Mouse (Mus musculus): ENCODE data around the gene Nxnl2. TPM values are rescaled to one million over a fixed set of nuclear protein-coding genes. Genes with fewer than 3 reads are reported as not detected.

Gene Nxnl2
- polyA plus RNA-seq, 1 experiment from 2014 or later: 2.3 TPM

GRCm38 (mm10) chr13:51131179-51131578, 39.6 kb upstream of the Nxnl2 start:
- 84% methylated on average over 10 of the region's 10 CpGs for WGBS

GRCm38 (mm10) chr13:51136315-51136714, 34.5 kb upstream of the Nxnl2 start:
- ATAC-seq (replicated peaks; ENCODE audit: low FRiP score, low read depth): no peak
- no peak overlapping the region for H3K4me3 ChIP-seq (replicated peaks; ENCODE audit: low read depth, low read length)
- no peaks in the 10 kb centered on the region for H3K9me3 ChIP-seq (replicated peaks; ENCODE audit: low read length)
- TF ChIP-seq CTCF (IDR thresholded peaks at IDR 0.05; ENCODE audit: low read depth): no peak
- 0 out of 2 replicates have a peak overlapping the region, but pooled peaks have one; percentile 51 for H3K27ac ChIP-seq
- H3K9ac ChIP-seq (ENCODE audit: low read depth, low read length): no peak overlapping the region
- 0 out of 2 replicates have a peak, but pooled peaks cover 4% of the 10 kb centered on the region for H3K4me1 ChIP-seq (replicated peaks; ENCODE audit: insufficient read depth, low read length)
- peaks cover 20% of the 10 kb centered on the region for H3K36me3 ChIP-seq (ENCODE audit: insufficient read depth, low read length)
- H3K4me2 ChIP-seq (ENCODE audit: low read length): no peak overlapping the region
- DNase-seq (ENCODE audit: low spot score): no peak
- 87% methylated on average over 4 of the region's 4 CpGs for WGBS
- no peaks in the 10 kb centered on the region for H3K27me3 ChIP-seq (ENCODE audit: insufficient read depth, low read length)

More at GRCm38 (mm10) chr13:51131179-51131578, 39.6 kb upstream of the Nxnl2 start:
- H3K4me3 ChIP-seq (replicated peaks; ENCODE audit: low read depth, low read length): no peak overlapping the region
- no peak overlapping the region for H3K9ac ChIP-seq (ENCODE audit: low read depth, low read length)
- H3K4me2 ChIP-seq (ENCODE audit: low read length): no peak overlapping the region
- no peaks in the 10 kb centered on the region for H3K9me3 ChIP-seq (replicated peaks; ENCODE audit: low read length)
- H3K27me3 ChIP-seq (ENCODE audit: insufficient read depth, low read length): no peaks in the 10 kb centered on the region
- peaks cover 14% of the 10 kb centered on the region; the same call in 1 of the 2 replicates for H3K36me3 ChIP-seq (ENCODE audit: insufficient read depth, low read length)
- no peak for DNase-seq (ENCODE audit: low spot score)
- H3K27ac ChIP-seq: no peak overlapping the region
- no peak for TF ChIP-seq CTCF (IDR thresholded peaks at IDR 0.05; ENCODE audit: low read depth)
- ATAC-seq (replicated peaks; ENCODE audit: low FRiP score, low read depth): no peak
- H3K4me1 ChIP-seq (replicated peaks; ENCODE audit: insufficient read depth, low read length): 0 out of 2 replicates have a peak, but pooled peaks cover 5% of the 10 kb centered on the region

DNA sequence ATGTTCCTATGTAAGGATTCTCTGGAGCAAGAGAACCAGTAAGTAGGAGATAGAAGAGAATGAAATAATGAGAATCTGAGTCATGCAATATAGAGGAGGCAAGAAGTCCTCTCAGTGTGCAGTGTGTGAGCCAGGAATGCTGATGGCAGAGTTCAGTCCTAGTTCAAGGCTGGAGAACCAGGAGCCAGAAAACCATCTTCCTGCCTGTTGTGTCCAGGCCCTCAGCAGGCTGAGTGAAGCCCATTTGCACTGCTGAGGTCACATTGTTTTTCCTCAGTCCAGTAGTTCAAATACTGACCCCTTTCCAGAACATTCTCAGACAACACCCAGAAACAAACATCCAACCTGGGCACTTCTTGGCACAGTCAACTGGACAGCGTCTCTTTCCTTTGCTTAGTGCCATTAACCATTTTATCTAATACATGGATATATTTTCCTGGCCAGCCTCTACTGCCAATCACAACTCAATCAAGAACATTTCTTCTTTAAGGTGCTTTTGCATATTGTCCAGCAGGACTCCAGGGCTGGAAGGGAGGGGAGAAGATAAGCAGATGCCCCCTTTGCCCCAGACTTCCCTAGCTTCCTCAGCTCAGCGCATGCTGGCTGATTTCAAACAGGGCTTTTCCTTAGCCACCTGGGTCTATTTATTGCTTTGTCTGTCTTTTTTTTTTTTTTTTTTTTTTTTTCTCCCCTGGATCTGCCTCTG, 33.7 kb upstream of the Nxnl2 start:
- Histone ChIP-seq H3K4me2 (ENCODE audit: low read length) (no peak overlapping the region), H3K36me3 (ENCODE audit: insufficient read depth, low read length) (peaks cover 23% of the 10 kb centered on the region), H3K9me3 (replicated peaks; ENCODE audit: low read length) (no peaks in the 10 kb centered on the region), H3K27ac (peak overlapping the region; percentile 51; the same call in 1 of the 2 replicates), H3K4me3 (replicated peaks; ENCODE audit: low read depth, low read length) (no peak overlapping the region), H3K9ac (ENCODE audit: low read depth, low read length) (no peak overlapping the region), H3K27me3 (ENCODE audit: insufficient read depth, low read length) (no peaks in the 10 kb centered on the region), H3K4me1 (replicated peaks; ENCODE audit: insufficient read depth, low read length) (0 out of 2 replicates have a peak, but pooled peaks cover 4% of the 10 kb centered on the region)
- WGBS: 49% methylated on average over 2 of the region's 2 CpGs
- no peak for TF ChIP-seq CTCF (IDR thresholded peaks at IDR 0.05; ENCODE audit: low read depth)
- no peak for ATAC-seq (replicated peaks; ENCODE audit: low FRiP score, low read depth)
- no peak for DNase-seq (ENCODE audit: low spot score)

- Histone ChIP-seq H3K36me3 (ENCODE audit: insufficient read depth, low read length) (peaks cover 25% of the 10 kb centered on the region), H3K27ac (0 out of 2 replicates have a peak overlapping the region, but pooled peaks have one; percentile 51), H3K9me3 (replicated peaks; ENCODE audit: low read length) (no peaks in the 10 kb centered on the region), H3K4me2 (ENCODE audit: low read length) (no peak overlapping the region), H3K4me1 (replicated peaks; ENCODE audit: insufficient read depth, low read length) (0 out of 2 replicates have a peak, but pooled peaks cover 4% of the 10 kb centered on the region), H3K9ac (ENCODE audit: low read depth, low read length) (no peak overlapping the region), H3K27me3 (ENCODE audit: insufficient read depth, low read length) (no peaks in the 10 kb centered on the region), H3K4me3 (replicated peaks; ENCODE audit: low read depth, low read length) (no peak overlapping the region)
- TF ChIP-seq CTCF (IDR thresholded peaks at IDR 0.05; ENCODE audit: low read depth): no peak
- ATAC-seq (replicated peaks; ENCODE audit: low FRiP score, low read depth) (no peak), DNase-seq (ENCODE audit: low spot score) (no peak)
These were observed 33.2 kb upstream of the Nxnl2 start for GRCm38 (mm10) chr13:51137702-51138031.

- no peak for DNase-seq (ENCODE audit: low spot score)
- Histone ChIP-seq H3K4me2 (ENCODE audit: low read length) (no peak overlapping the region), H3K27me3 (ENCODE audit: insufficient read depth, low read length) (no peaks in the 10 kb centered on the region), H3K9ac (ENCODE audit: low read depth, low read length) (no peak overlapping the region), H3K4me3 (replicated peaks; ENCODE audit: low read depth, low read length) (no peak overlapping the region), H3K36me3 (ENCODE audit: insufficient read depth, low read length) (peaks cover 28% of the 10 kb centered on the region; the same call in 1 of the 2 replicates), H3K4me1 (replicated peaks; ENCODE audit: insufficient read depth, low read length) (no peaks in the 10 kb centered on the region), H3K27ac (no peak overlapping the region), H3K9me3 (replicated peaks; ENCODE audit: low read length) (no peaks in the 10 kb centered on the region)
- TF ChIP-seq CTCF (IDR thresholded peaks at IDR 0.05; ENCODE audit: low read depth): no peak
- 67% methylated on average over 1 of the region's 1 CpGs for WGBS
- no peak for ATAC-seq (replicated peaks; ENCODE audit: low FRiP score, low read depth)
These were observed 23.7 kb upstream of the Nxnl2 start for GRCm38 (mm10) chr13:51147106-51147505.

- H3K4me3 ChIP-seq (replicated peaks; ENCODE audit: low read depth, low read length): no peak overlapping the region
- peak overlapping the region; percentile 57 for H3K27ac ChIP-seq
- H3K4me2 ChIP-seq (ENCODE audit: low read length): no peak overlapping the region
- no peak for TF ChIP-seq CTCF (IDR thresholded peaks at IDR 0.05; ENCODE audit: low read depth)
- H3K36me3 ChIP-seq (ENCODE audit: insufficient read depth, low read length): 0 out of 2 replicates have a peak, but pooled peaks cover 23% of the 10 kb centered on the region
- WGBS: 58% methylated on average over 4 of the region's 4 CpGs
- peak; percentile 39 for DNase-seq (ENCODE audit: low spot score)
- 0 out of 2 replicates have a peak, but pooled peaks cover 2% of the 10 kb centered on the region for H3K4me1 ChIP-seq (replicated peaks; ENCODE audit: insufficient read depth, low read length)
- ATAC-seq (replicated peaks; ENCODE audit: low FRiP score, low read depth): peak; percentile 87
- H3K9me3 ChIP-seq (replicated peaks; ENCODE audit: low read length): no peaks in the 10 kb centered on the region
- no peaks in the 10 kb centered on the region for H3K27me3 ChIP-seq (ENCODE audit: insufficient read depth, low read length)
- no peak overlapping the region for H3K9ac ChIP-seq (ENCODE audit: low read depth, low read length)
These were observed 17.7 kb upstream of the Nxnl2 start for GRCm38 (mm10) chr13:51152966-51153669.

Measured in kidney, postnatal 0 days (tissue).